Mouse (Mus musculus) kidney, adult 11 months (tissue): ENCODE data around the gene Plekhh1.
A peak's percentile ranks its signal among the peaks of the same experiment; 100 is the strongest.

ENCODE experiments used
- DNase-seq: peaks from one replicate; pipeline ENCODE4 v3.0.0; 2022

Gene Plekhh1

DNA sequence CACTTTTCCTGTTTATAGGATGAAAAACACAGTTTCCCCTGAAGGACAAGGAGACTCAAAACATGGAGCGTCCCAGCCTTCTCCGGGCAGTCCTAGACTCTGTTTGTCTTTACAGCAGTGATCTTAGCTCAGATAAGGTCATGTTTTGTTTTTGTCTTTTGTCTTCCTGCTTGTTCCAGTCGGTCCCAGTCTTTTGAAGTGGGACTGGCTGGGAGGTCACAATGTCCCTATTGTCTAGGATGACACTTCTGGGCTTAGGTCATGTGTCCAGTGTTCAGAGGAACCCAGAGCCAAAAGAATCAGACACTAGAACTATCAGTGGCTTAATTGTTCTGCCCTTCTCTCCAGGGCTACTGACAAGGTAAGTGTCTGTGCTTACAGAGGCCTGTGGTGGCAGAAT lies 6.4 kb downstream of the Plekhh1 start:
- DNase-seq: no peak

DNA sequence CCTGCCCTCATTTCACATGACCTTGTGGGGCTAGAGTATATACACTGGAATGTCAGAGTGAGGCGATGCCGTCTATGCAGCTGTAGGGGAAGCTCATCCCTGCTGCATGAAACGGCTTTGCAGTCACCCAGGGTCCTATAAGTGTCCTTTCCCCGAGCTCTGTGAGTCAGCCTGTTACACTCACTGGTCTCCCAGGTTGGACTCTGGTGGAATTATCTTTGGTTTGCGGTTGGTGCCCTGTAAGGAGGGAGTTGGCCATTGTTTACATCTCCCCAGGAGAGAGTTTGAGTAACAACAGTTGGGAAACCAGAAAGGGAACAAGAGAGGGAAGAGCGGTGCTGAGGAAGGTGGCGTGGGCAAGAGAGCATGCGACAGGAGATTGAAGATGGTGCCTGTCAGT lies 10.7 kb downstream of the Plekhh1 start:
- no peak for DNase-seq

DNA sequence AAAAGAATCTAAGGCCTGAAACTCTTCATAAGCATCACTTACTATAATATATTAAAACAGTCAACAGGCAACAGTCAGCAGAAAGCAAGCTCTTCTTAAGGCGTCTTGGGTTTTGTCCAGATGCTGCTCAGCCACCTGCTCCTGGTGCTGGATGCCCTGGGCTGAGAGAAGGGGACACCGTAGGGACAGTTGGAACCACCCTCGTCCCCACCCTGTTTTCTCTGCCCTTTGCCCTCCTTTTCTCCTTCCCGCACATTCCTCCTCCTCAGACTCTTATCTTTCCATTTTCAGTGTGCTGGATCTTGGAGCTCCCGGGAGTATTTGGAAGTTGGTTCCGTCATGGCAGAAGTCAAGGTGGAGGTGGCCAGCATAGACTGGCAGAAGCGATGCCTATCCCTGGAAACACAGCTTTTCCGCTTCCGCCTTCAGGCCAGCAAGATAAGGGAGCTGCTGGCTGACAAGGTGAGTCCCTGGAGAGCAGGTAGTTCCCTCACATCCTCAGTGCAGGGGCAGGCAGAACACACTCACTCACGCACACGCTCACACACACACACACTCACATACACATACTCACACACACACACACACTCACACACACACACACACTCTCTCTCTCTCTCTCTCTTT lies 11.4 kb downstream of the Plekhh1 start:
- DNase-seq: no peak

DNA sequence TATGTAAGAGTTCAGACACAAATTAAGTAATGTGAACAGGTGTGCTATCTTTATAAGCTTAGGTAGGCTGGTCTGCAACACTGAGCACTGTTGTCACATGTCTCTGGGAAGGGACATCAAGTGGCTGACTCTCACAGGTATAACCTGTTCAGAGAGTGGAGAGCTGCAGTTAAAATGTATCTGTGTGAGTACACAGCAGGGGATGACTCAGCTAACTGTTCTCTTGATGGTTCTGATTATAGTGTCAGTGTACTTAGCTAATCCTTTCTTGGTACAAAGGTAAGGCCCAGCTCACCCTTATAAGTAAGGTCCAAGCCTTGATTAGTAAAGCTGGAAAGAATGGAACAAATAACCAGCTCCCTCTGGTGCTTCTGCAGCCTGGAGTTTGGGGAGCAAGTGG lies 12.5 kb downstream of the Plekhh1 start:
- no peak for DNase-seq

DNA sequence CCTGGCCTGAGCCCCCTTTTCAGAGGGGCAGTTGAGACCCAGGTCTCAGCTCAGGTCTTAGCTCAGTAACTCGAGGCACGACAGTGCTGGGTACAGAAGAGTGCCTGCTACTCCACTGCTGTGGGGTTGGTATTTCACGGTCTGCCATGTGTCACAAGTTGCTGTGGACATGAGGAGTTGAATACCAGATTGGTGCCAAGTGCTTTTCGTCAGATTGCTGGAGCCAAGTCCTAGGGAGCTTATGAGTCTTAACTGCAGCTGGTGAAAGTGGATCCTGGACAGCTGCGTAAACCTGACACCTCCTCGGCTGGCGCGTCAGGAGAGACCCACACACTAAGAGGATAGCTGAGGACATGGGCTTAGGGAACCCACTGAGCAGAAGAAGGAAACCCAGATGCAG lies 15.7 kb downstream of the Plekhh1 start:
- no peak for DNase-seq

DNA sequence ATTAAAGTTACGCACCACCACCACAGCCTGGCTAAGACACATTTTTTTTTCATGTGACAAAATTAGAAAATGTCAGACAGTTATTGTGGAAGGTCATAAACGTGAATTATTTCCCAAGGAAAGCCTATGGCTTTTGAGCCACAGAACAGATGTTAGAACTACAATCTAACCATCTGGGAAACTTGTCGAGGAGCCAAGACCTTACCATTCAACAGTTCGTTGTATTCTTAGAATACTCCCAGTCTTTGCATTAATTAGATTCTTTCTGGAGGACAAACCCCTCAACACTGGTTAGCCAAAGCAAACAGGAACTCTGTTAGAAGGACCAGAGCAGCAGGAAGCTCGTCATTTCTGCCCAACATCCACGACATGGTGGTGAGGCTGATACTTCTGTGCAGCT lies 17.2 kb downstream of the Plekhh1 start:
- DNase-seq: no peak

DNA sequence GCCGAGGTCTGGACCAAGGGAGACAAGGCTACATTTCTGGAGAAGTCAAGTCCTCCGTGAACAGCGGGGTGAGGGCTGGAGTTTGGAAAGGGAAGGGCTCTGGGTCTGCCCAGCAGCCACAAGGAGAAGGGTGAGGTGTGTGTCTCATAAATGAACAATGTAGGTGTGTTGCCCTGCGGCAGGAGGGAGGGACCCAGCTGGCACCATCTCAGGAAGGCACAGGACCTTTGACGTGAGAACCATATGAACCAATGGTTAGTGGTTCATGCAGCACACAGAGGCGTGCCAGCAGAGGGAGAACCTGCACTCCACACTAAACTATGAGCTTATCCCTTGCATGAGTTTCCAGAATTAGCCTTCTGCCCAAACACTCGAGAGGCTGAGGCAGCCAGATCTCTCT lies 18.2 kb downstream of the Plekhh1 start:
- no peak for DNase-seq

DNA sequence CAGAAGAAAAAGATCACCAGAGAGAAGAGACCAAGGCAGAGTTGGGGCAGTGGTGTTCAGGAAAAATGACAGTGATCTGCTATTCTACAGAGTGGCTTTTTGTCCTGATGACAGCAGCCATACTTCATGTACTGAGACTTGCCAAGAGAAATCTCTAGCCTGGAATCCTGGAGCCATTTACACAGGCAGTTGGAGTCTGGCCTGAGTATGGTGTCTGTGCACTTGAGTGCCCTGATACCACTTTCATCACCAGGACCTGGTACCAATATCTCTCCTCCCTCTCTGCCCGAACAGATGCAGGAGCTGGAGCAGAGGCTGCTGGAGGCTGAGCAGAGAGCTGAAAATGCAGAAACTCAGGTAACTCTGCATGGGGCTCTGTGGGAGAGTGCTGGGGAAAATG lies 19.9 kb downstream of the Plekhh1 start:
- no peak for DNase-seq

DNA sequence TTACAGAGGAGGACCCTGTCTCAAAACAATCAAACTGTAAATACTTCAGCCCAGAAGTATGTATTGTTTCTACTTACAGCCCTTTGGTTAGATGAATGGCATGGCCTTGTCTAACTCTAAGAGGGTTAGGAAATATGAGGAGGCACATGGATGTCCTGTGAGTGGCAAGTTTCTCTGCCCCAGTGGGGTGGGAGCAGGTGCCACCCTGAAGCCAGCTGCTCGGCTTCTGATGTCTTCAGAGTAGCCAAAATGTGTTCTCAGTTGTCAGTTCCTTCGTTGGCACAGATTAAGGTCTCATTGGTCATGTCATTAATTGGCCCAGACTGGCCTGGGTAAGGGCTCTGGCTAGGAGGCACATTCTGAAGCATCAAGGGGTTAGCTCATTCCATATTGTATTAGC lies 20.8 kb downstream of the Plekhh1 start:
- no peak for DNase-seq

DNA sequence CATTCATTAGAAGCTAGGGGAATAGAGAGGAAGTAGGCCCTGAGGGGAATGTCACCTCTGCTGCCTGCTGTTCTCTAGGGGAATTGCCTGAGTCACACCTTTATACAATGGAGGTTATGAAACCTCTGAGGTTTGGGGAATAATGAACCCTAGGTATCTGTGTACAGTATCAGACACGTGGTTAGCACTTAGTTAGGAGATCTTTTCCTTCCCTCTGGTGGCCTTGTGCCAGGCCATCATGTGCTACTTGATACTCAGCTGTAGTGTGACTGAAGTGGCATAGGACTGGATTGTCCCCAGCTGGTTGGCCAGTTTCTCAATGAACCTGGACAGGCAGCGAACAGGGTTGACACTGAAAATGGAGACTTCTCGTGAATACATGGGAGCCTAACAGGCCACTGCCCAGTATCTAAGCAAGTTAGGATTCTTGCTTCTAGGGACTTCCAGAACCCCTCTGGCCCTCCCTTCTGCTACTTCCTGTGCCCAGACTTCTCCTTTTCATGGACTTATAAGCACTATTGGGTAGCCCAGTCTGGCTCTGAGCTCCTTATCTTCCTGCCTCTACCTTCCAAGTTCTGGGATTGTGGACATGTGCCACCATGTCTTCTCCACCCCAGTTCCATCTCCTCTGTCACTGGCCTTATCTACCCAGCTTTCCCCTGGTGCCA lies 21.7 kb downstream of the Plekhh1 start:
- DNase-seq: no peak

DNA sequence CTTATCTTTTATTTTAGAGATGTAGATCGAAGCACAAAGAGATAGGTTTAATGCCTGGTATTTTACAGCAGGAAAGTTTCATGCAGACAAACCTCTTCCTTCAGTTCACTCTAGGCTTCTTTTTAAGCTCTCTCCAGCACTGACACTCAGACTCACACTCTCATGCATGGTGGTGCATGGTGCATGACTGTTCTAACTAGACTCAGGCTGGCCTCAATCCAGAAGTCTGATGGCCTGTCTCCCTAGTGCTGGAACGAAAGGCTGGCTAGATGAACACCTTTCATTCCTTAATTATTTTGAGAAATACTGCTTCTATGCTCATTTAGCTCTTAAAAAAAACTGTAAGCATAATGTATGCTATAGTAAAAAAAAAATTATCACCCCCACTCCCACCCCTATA lies 23.1 kb downstream of the Plekhh1 start:
- no peak for DNase-seq

DNA sequence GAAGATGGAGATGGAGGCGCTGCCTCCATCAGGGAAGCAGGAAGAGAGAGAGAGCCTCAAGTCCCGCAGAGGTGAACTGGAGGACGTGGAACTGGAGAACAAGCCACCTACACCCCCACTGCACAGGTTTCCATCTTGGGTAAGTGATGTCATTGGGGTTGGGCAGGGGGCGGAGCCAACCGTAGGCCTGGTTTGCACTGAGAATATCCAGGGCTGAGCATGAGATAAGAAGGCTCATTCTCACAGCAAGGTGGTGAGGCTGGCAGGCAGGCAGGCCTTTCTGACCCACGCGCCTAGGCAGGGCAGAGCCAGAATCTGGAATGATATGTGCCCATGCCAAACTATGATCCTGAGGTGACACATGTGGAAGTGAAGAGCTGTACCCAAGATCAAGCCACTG lies 26.3 kb downstream of the Plekhh1 start:
- DNase-seq: no peak

DNA sequence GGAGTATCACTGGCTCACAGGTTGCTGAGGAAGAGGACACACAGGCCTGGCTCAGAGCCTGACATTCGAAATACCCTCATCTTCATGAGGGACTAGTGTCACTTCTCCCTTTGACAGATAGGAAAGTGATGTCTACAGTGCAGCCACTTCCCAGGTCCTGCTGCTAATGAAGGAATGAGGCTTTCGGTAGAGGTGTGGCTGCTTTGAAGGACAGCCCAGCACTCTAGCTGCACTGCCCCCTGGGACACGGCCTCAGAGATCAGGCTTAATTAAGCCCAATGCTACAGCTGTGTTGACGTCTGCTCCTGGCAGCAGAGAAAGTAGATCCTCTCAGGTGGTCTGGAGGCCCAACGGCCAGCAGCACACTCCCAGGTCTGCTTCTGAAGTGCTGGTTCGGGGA lies 30.6 kb downstream of the Plekhh1 start:
- no peak for DNase-seq

DNA sequence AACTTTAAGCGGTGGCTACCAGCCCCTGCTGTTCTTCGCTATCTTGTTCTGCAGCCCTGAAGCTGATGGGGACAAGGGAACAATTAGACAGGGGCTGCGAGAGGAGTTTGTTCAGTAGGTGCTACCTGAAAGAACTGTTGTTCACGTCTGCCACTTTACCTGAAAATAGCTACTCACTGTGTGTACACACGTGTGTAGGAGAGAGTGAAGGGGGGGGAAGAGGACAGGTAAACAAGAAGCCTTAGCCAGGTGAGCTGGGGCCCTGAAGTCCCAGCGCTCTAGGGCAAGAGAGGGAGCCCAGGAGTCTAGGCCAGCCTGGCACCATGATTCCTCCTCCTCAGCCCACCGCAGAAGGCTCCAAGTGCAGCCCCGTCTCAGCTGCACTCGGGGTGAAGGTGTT lies 31.2 kb downstream of the Plekhh1 start:
- DNase-seq: no peak

DNA sequence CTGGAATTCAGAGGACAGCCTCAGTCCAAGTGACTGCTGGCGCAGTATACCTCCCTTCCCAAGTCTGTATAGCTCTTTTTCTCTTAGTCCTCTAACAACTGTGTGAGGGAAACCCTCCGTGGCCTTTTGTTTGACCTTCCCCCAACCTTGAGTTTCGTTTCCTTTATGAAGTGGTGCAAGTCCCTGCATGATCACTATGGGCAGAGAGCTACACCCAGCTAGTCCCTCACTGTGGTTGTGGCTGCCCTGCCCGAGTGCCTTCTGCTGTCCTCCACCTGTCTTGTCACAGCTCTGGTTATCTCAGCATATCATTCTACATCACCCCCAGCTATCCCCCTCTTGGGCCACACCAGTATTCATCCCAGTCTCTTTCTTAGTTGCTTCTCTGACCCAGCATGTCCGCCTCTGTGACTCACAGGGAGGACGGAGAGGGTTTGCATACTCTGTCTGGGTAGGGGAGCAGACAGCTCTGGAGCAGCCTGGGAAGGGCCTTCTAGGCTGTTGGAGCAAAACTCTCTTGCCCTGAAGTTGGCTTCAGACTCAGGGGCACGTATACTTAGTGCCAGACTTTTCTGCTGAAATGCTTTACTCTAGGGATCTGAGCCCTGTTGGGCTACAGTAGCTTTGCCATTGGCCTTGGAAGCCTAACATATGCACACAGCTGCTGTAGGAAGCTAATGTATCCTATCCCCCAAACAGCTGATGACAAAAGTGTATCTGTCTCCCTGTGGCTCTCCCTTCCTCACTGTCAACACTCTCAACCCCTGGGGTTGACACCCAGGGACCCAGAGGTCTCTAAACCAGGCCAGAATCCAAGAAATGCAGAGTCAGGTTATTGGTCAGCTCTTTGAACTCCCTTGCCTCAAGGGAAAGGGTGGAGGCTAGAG lies 32.0 kb downstream of the Plekhh1 start:
- no peak for DNase-seq

DNA sequence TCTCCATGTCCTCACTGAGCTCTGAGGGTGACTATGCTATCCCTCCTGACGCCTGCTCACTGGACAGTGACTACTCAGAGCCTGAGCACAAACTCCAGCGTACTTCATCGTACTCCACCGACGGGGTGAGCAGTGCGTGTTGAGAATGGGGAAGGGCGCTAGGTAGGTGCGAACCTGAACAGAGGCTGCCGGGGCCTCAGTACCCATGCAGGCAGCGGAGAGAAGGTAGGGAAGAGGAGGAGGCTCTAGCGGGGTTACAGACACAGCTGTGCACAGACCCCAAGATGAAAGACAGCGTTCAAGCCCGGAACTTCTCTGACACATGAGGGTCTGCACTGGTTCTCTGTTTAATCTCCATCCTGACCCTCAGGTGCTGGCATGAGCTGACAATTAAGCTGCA lies 35.5 kb downstream of the Plekhh1 start:
- DNase-seq: no peak

DNA sequence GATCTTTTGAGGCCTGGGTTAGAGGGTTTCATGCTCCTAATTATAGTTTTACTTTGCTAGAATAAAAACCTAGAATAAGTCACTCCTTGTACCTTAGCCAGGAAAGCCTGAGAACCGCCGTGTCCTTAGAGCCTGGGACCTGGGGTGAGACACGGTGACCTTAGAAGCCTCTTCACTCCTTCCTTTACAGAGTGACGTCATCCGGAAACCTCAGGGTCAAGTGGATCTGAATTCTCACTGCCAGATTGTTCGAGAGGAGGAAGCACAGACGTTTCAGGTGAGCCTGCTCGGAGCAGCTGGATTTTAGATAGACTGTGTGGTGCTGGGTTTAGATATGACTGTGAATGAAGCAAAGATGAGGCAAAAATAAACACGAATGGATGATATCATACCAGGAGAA lies 37.5 kb downstream of the Plekhh1 start:
- peak; percentile 30 for DNase-seq

DNA sequence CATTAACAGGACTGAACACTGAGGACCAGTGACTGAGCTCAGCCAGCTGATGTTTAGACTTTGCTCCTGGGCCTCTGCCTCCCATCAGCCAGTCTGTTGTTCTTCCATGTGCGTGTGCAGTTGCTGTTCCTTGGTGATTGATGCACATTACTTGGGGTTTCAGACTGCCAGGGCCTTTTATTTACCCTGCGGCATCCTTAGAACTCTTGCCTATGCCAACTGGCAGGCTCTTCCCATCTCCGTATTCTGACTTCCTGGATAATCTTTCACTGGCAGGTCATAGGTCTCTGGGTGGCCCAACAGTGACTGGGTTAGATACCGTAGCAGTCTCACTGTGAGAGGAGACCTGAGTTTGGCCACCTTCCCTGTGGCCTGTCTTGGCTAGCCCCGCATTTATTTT lies 38.6 kb downstream of the Plekhh1 start:
- peak; percentile 84 for DNase-seq

DNA sequence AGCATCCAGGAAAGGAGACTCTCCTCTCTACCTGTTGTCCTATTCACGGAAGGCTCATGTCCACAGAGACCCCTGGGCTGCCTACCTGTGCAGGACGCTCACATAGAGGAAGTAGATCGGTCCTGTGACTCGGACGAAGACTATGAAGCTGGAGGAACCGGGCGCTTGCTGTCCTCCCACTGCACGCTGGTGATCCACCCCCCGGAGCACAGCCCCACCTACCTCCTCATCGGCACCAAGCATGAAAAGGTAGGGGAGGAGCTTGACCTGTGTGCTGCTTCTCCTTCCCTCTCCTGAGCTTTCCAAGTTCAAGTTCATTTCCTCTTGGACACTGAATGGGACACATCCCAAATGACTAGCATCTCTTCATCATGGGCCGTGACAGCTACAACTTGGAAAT lies 39.3 kb downstream of the Plekhh1 start:
- DNase-seq: peak; percentile 79

DNA sequence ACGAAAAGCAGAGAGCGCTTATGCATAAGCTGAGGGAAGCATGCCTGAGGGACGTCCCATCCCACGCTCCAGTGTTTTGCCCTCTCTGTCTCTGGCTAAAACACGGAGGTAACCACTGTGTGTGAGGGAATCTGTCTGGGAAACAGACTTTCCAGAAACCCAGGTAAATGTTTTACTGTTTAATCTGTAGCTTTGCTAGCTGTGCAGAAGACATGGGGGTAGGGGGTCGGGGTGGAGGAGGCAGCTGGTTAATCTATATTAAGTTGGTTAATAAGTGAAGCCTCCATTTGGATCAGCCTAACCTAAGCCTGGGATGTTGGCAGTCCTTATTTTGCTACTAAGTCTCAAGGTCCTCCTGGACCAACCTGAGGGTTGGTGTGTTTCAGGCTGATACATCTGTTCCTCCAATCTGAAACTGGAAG lies 40.2 kb downstream of the Plekhh1 start:
- peak; percentile 77 for DNase-seq

DNA sequence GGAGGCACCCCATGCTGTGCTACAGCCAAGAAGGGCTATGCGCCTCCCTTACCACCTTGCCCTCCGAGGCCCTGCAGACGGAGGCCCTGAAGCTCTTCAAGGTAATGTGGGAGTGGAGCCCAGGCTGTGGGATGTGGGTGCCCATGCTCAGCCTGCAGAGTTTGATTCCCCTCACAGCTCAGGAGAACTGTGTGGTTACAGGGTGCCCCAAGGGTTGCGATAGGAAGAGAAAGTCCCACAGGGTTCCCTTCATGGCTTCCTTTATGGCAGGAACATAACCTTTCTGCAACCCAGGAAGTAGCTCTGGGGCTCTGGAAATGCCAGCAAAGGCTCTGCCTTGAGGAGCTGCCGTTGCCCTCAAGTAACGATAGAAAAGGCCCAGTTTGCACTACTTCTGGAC lies 41.0 kb downstream of the Plekhh1 start:
- no peak for DNase-seq

DNA sequence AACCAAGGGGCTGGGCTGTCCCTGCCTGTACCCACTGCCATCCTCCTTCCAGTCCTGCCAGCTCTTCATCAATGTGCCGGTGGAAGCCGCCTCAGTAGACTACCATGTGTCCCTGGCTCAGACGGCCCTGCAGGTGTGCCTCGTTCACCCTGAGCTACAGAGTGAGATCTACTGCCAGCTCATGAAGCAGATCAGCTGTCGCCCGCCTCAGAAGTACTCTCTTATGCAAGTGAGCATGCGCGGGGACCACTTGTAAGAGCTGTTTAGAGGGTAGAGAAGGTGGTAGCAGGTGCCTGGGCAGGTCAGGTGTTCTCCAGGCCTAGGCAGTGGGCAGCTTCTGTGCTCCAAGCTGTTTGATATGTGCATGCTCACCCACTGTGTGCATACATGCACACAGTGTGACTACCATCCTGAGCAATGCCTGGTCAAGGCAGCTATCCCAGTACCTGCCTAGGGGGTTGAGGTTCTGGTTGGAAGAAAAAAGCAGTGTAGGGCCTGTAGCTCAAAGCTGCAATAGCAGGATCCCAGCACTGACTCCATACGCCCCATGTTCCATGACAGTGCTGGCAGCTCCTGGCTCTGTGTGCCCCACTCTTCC lies 41.9 kb downstream of the Plekhh1 start:
- DNase-seq: no peak

DNA sequence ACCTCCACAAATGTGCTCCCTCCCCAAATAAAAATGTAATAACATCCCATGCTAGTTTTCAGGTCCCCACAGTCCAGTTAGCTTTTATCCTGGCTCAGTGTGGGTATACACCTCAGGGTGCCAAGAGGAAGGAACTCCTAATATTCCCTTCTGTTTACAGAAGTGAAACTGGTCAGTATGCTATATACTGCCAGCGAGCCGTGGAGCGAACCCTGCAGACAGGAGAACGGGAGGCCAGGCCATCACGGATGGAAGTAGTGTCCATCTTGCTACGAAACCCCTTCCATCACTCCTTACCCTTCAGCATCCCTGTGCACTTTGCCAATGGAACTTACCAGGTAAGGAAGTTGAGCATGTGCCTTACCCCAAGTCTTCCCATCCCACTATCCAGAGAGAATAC lies 43.6 kb downstream of the Plekhh1 start:
- DNase-seq: no peak

DNA sequence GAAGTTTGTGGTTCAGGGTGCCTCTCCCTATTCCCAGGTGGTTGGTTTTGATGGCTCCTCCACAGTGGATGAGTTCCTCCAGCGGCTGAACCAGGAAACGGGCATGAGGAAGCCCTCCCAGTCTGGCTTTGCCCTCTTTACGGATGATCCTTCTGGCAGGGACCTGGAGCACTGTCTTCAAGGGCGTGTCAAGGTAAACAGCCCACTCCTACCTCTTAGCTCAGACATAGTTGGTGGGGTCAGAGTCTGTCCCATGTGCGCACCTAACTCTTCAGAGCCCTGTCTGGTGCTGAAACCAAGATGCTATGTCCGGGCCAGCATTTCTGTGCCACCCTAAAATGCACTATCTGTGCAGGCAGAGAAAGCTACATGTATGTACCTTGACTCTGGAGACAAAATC lies 44.4 kb downstream of the Plekhh1 start:
- DNase-seq: no peak
